Mouse (Mus musculus): ENCODE data around the gene Plekhg5. TPM values are rescaled to one million over a fixed set of nuclear protein-coding genes. Genes with fewer than 3 reads are reported as not detected.
A peak's percentile ranks its signal among the peaks of the same experiment; 100 is the strongest.

The Plekhg5 gene
- total and polyA plus RNA-seq, 3 experiments = 0.05 to 2.1 (median 1.1) TPM

DNA sequence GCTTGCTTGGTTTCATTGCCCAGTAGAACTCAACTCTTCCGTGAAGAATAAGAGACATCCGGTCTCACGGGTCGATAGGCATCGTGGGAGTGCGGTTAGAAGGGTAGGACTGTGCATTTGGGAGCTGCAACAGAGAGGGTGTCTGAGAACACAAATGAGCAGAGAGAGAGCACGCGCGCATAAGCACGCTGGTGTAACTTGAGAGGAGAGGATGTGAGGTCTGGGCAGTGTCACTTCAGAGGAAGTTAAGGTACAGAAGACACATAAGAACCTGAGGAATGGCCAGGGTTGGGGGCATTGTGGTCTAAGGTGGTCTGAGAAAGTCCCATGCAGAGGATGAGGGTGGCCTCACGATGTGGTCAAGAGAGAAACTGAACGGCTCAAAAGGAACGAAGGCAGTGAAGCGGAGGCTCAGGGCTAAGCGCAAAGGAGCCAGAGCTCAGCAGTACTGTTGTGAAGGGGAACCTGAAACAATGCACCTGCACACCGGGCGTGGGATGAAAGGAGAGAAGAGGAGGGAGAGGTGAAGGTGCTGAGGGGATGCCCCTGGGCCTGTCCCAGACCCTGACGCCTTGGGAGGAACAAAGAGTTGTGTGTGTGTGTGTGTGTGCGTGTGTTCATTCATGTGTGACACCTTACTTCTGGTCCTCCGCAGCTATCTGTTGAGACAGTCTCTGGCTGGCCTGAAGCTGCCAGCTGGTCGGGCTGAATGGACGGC, 30.2 kb upstream of the Plekhg5 start (continued):
- TF ChIP-seq IRF4 (IDR thresholded peaks at IDR 0.05; ENCODE audit: low read depth, low read length) (peak; percentile 86), MAX (IDR thresholded peaks at IDR 0.05; ENCODE audit: low read length) (0 out of 2 replicates have a peak, but pooled peaks have one; percentile 23), ZC3H11A (IDR thresholded peaks at IDR 0.05; ENCODE audit: low read depth, low read length) (no peak), MYC (IDR thresholded peaks at IDR 0.05; ENCODE audit: low read depth, low read length) (0 out of 2 replicates have a peak, but pooled peaks have one; percentile 77)

DNA sequence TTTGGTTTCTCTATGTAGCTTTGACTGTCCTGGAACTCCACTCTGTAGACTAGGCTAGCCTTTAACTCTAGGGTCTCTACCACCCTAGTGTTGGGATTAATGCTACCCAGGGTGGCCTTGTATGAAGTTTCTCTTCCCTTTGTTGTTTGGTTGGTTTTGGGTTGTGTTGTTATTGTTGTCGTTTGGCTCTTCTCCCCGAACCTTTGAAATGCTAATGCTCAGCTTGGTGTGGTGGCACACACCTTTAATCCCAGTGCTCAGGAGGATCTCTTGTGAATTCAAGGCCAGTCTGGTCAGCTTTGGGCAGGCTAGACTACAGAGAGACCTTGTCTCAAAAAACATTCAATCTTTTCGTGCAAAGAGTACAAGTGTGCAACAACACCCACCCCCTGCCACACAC, 29.1 kb upstream of the Plekhg5 start:
- Histone ChIP-seq H3K79me2 (replicated peaks; ENCODE audit: control insufficient read depth, extremely low read depth, insufficient read depth, poor library complexity, severe bottlenecking) (peaks cover 59% of the 10 kb centered on the region), H3K4me2 (ENCODE audit: insufficient read depth, low read depth, poor library complexity, severe bottlenecking) (no peak overlapping the region), H3K4me1 (ENCODE audit: control insufficient read depth in 1 of 2, insufficient read depth in 2 of 2) (peaks cover 19 to 45% of the 10 kb centered on the region in 2 experiments), H3K27ac (ENCODE audit: insufficient read depth, low read depth) (no peak overlapping the region), H3K36me3 (replicated peaks in 1 of 2; ENCODE audit: control insufficient read depth in 1 of 2, insufficient read depth in 1 of 2, low read length in 1 of 2) (peaks cover 51 to 72% of the 10 kb centered on the region in 2 experiments), H3K27me3 (replicated peaks) (no peaks in the 10 kb centered on the region), H3K4me3 (replicated peaks in 1 of 3; ENCODE audit: low read depth in 2 of 3, low read length in 2 of 3, poor library complexity in 1 of 3) (no peak overlapping the region), H3K9ac (ENCODE audit: insufficient read depth, low read depth) (no peak overlapping the region), H3K9me3 (replicated peaks; ENCODE audit: low read length) (no peaks in the 10 kb centered on the region)
- TF ChIP-seq KAT2A (IDR thresholded peaks at IDR 0.05; ENCODE audit: insufficient replicate concordance, low read length) (no peak), JUN (IDR thresholded peaks at IDR 0.05; ENCODE audit: insufficient read depth, low read depth, low read length) (no peak), NELFE (IDR thresholded peaks at IDR 0.05; ENCODE audit: low read depth, low read length) (no peak), CHD2 (IDR thresholded peaks at IDR 0.05; ENCODE audit: low read length) (no peak), ETS1 (conservative IDR thresholded peaks at IDR 0.05; ENCODE audit: low read depth, low read length) (no peak), MYC (IDR thresholded peaks at IDR 0.05; ENCODE audit: low read depth, low read length) (no peak), MAX (IDR thresholded peaks at IDR 0.05; ENCODE audit: low read length) (no peak), NRF1 (IDR thresholded peaks at IDR 0.05; ENCODE audit: low read depth, low read length) (no peak), POLR2AphosphoS2 (IDR thresholded peaks at IDR 0.05; ENCODE audit: low read depth, low read length) (no peak), TCF12 (IDR thresholded peaks at IDR 0.05; ENCODE audit: low read depth, low read length) (no peak), POLR2A (IDR thresholded peaks at IDR 0.05; ENCODE audit: low read depth, low read length) (no peak), TBP (conservative IDR thresholded peaks at IDR 0.05; ENCODE audit: low read depth, low read length) (no peak)
- DNase-seq (ENCODE audit: extremely low read depth) = no peak
- in situ Hi-C loops (cut with MboI; ENCODE audit: low pct_ligation_motif_present, low pct_unique_long_range_greater_than_20kb, low sequenced_read_pairs) = loop anchor here (5.0 kb wide), 1 partner anchor 34 kb away; no protein-coding TSS in a partner anchor
- dilution Hi-C loops (cut with MboI; ENCODE audit: extremely low pct_ligation_motif_present, extremely low pct_unique_long_range_greater_than_20kb, low sequenced_read_pairs) = no loop called here

GRCm38 (mm10) chr4:152044609-152045008, 27.7 kb upstream of the Plekhg5 start:
- in situ Hi-C loops (cut with MboI; ENCODE audit: low pct_ligation_motif_present, low pct_unique_long_range_greater_than_20kb, low sequenced_read_pairs) (loop anchor here (5.0 kb wide), 1 partner anchor 33 kb away; no protein-coding TSS in a partner anchor), dilution Hi-C loops (cut with MboI; ENCODE audit: extremely low pct_ligation_motif_present, extremely low pct_unique_long_range_greater_than_20kb, low sequenced_read_pairs) (no loop called here)
- H3K9me3 ChIP-seq (replicated peaks; ENCODE audit: low read length) = no peaks in the 10 kb centered on the region
- TF ChIP-seq EP300 (IDR thresholded peaks at IDR 0.05; ENCODE audit: low read length) = no peak
- TF ChIP-seq TCF12 (IDR thresholded peaks at IDR 0.05; ENCODE audit: low read depth, low read length) = no peak
- TF ChIP-seq UBTF (IDR thresholded peaks at IDR 0.05; ENCODE audit: low read depth, low read length) = no peak
- no peak for TF ChIP-seq ETS1 (conservative IDR thresholded peaks at IDR 0.05; ENCODE audit: low read depth, low read length)
- TF ChIP-seq POLR2AphosphoS2 (IDR thresholded peaks at IDR 0.05; ENCODE audit: low read depth, low read length) = no peak
- no peak for TF ChIP-seq KAT2A (IDR thresholded peaks at IDR 0.05; ENCODE audit: insufficient replicate concordance, low read length)
- TF ChIP-seq BHLHE40 (IDR thresholded peaks at IDR 0.05; ENCODE audit: low read depth, low read length) = no peak
- TF ChIP-seq MYC (IDR thresholded peaks at IDR 0.05; ENCODE audit: low read depth, low read length) = no peak
- no peak for TF ChIP-seq RCOR1 (conservative IDR thresholded peaks at IDR 0.05; ENCODE audit: low read depth, low read length)
- TF ChIP-seq JUND (conservative IDR thresholded peaks at IDR 0.05; ENCODE audit: low read depth, low read length) = no peak
- no peak for TF ChIP-seq CTCF (conservative IDR thresholded peaks at IDR 0.05 in 1 of 2, IDR thresholded peaks at IDR 0.05 in 1 of 2; ENCODE audit: low read depth in 2 of 2, low read length in 2 of 2)
- H3K27ac ChIP-seq (ENCODE audit: insufficient read depth, low read depth) = no peak overlapping the region
- peaks cover 58% of the 10 kb centered on the region for H3K79me2 ChIP-seq (replicated peaks; ENCODE audit: control insufficient read depth, extremely low read depth, insufficient read depth, poor library complexity, severe bottlenecking)
- no peak overlapping the region for H3K4me3 ChIP-seq (replicated peaks in 1 of 3; ENCODE audit: low read depth in 2 of 3, low read length in 2 of 3, poor library complexity in 1 of 3)
- H3K36me3 ChIP-seq (replicated peaks in 1 of 2; ENCODE audit: control insufficient read depth in 1 of 2, insufficient read depth in 1 of 2, low read length in 1 of 2) = peaks cover 59 to 84% of the 10 kb centered on the region in 2 experiments
- DNase-seq (ENCODE audit: extremely low read depth) = no peak
- peaks cover 16 to 38% of the 10 kb centered on the region in 2 experiments for H3K4me1 ChIP-seq (ENCODE audit: control insufficient read depth in 1 of 2, insufficient read depth in 2 of 2)
- no peaks in the 10 kb centered on the region for H3K27me3 ChIP-seq (replicated peaks)
- no peak overlapping the region for H3K4me2 ChIP-seq (ENCODE audit: insufficient read depth, low read depth, poor library complexity, severe bottlenecking)
- H3K9ac ChIP-seq (ENCODE audit: insufficient read depth, low read depth) = no peak overlapping the region
